Mouse (Mus musculus): ENCODE measurements around the gene Azin2. TPM values are rescaled to one million over a fixed set of nuclear protein-coding genes. Genes with fewer than 3 reads are reported as not detected.

Azin2 gene
- polyA plus RNA-seq, 1 experiment from 2014 or later = 12.5 TPM

DNA sequence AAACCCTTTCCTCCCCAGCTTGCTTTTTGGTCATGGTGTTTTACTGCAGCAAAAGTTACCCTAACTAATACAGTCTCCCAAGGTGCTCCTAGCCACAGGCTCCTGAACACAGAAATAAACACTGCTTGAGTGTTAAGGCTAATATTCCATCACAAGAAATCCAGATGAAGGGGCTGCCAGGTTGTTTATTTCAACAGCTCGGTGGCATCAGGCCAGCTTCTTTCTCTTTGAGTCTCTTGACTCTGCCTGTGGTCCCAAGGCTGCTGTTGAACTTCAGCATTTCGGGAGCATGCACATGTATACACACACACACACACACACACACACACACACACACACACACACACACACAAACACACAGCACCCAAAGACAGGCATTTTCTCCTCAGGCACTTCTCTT lies 20.9 kb upstream of the Azin2 start:
- H3K4me3 ChIP-seq (ENCODE audit: low read length) = no peak overlapping the region
- H3K4me2 ChIP-seq (ENCODE audit: low read depth, low read length) = no peak overlapping the region
- no peak for ATAC-seq
- no peaks in the 10 kb centered on the region for H3K36me3 ChIP-seq (ENCODE audit: control insufficient read depth, insufficient read depth, low read length)
- H3K9me3 ChIP-seq (ENCODE audit: control insufficient read depth, low read length) = no peaks in the 10 kb centered on the region
- WGBS = 44% methylated on average over 2 of the region's 2 CpGs
- no peak overlapping the region for H3K9ac ChIP-seq (ENCODE audit: low read depth, low read length)
- peak overlapping the region; percentile 29; the same call in 1 of the 2 replicates for H3K27ac ChIP-seq (ENCODE audit: low read length)
- H3K4me1 ChIP-seq (ENCODE audit: control insufficient read depth, insufficient read depth, low read length) = peaks cover 9% of the 10 kb centered on the region; the same call in 1 of the 2 replicates
- no peaks in the 10 kb centered on the region for H3K27me3 ChIP-seq (replicated peaks; ENCODE audit: control insufficient read depth, insufficient read depth, low read length)

DNA sequence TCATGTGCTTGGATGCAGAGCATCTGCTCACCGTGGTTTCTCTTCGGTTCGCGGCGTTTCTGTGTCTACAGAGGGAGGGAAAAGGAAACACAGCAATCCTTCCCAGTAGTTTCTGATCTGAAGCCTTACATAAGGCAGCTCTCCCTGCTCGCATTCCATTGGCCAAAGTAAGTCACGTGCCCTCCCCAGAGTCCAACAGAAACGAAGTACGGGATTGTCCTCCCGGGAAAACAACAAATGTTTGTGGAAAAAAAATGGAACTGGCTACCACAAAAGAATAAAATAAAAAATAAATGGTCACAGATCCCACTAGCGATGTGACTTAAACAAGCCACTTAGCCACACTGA lies 19.6 kb upstream of the Azin2 start:
- Histone ChIP-seq H3K4me3 (ENCODE audit: low read length) (no peak overlapping the region), H3K27me3 (replicated peaks; ENCODE audit: control insufficient read depth, insufficient read depth, low read length) (no peaks in the 10 kb centered on the region), H3K36me3 (ENCODE audit: control insufficient read depth, insufficient read depth, low read length) (no peaks in the 10 kb centered on the region), H3K4me1 (ENCODE audit: control insufficient read depth, insufficient read depth, low read length) (peaks cover 9% of the 10 kb centered on the region; the same call in 1 of the 2 replicates), H3K9me3 (ENCODE audit: control insufficient read depth, low read length) (no peaks in the 10 kb centered on the region), H3K9ac (ENCODE audit: low read depth, low read length) (no peak overlapping the region), H3K4me2 (ENCODE audit: low read depth, low read length) (no peak overlapping the region), H3K27ac (ENCODE audit: low read length) (no peak overlapping the region)
- WGBS = 65% methylated on average over 11 of the region's 11 CpGs
- no peak for ATAC-seq

DNA sequence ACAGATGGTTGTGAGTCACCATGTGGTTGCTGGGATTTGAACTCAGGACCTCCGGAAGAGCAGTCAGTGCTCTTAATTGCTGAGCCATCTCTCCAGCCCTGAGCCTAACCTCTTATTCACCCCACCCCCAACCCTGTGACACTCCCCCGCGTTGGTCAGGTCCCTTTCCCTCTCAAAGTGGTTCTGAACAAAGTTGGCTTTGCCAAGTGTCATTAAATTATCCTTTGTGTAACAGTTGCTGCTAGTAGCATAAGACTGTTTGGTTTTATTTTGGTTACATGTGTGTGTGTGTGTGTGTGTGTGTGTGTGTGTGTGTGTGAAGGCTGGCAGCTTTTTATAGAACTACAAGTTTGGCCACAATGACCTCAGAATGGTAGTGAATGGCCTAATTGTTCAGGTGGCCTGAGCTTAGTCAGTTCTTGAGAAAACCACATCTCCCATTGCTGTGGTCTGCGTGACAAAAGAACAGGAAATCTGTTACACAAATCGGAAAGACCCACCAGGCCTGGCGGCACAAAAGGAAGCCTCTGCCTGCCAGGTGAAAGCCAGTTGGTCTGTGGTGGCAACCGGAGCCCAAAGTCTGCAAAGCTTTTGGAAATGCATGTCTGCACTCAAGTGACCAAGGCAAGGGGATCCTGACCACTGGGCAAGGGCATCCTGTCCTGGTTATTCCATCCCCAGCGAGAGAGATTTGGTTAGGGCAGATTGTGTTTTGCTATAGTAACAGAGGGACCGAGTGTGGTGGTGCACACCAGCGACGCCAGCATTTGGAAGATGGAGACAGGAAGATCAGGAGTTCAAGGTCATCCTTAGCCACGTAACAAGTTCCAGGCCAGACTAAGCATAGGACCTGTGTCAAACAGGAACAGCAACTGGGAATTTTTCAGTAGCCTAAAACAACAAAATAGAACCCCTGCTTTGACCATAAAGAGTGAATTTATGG lies 18.9 kb upstream of the Azin2 start:
- Histone ChIP-seq H3K36me3 (ENCODE audit: control insufficient read depth, insufficient read depth, low read length) (no peaks in the 10 kb centered on the region), H3K4me2 (ENCODE audit: low read depth, low read length) (no peak overlapping the region), H3K9ac (ENCODE audit: low read depth, low read length) (no peak overlapping the region), H3K9me3 (ENCODE audit: control insufficient read depth, low read length) (no peaks in the 10 kb centered on the region), H3K4me3 (ENCODE audit: low read length) (no peak overlapping the region), H3K4me1 (ENCODE audit: control insufficient read depth, insufficient read depth, low read length) (peaks cover 9% of the 10 kb centered on the region; the same call in 1 of the 2 replicates), H3K27me3 (replicated peaks; ENCODE audit: control insufficient read depth, insufficient read depth, low read length) (no peaks in the 10 kb centered on the region), H3K27ac (ENCODE audit: low read length) (no peak overlapping the region)
- 79% methylated on average over 12 of the region's 12 CpGs for WGBS
- ATAC-seq = no peak

DNA sequence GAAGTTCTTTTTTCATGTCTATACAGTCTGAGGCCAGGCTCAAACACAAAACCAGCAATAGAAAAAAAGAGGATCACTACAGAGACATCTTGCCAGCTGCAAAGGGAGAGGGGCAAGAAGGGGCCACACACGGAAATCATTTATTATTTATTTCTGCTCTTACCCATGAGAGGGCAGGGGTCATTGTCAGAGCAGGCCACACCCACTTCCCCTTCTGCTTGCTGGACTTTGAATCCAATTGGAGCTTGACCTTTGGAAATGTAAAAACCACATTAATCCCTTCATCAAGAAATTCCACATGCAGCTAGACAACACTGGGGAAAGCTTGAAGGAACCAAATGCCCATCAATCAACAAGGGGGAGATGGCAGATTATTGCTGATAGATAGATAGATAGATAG lies 16.4 kb upstream of the Azin2 start:
- Histone ChIP-seq H3K27me3 (replicated peaks; ENCODE audit: control insufficient read depth, insufficient read depth, low read length) (no peaks in the 10 kb centered on the region), H3K36me3 (ENCODE audit: control insufficient read depth, insufficient read depth, low read length) (no peaks in the 10 kb centered on the region), H3K9ac (ENCODE audit: low read depth, low read length) (no peak overlapping the region), H3K27ac (ENCODE audit: low read length) (peak overlapping the region; percentile 54), H3K9me3 (ENCODE audit: control insufficient read depth, low read length) (no peaks in the 10 kb centered on the region), H3K4me1 (ENCODE audit: control insufficient read depth, insufficient read depth, low read length) (peaks cover 9% of the 10 kb centered on the region; the same call in 1 of the 2 replicates), H3K4me2 (ENCODE audit: low read depth, low read length) (no peak overlapping the region), H3K4me3 (ENCODE audit: low read length) (no peak overlapping the region)
- 27% methylated on average over 1 of the region's 1 CpGs for WGBS
- peak; percentile 45 for ATAC-seq

DNA sequence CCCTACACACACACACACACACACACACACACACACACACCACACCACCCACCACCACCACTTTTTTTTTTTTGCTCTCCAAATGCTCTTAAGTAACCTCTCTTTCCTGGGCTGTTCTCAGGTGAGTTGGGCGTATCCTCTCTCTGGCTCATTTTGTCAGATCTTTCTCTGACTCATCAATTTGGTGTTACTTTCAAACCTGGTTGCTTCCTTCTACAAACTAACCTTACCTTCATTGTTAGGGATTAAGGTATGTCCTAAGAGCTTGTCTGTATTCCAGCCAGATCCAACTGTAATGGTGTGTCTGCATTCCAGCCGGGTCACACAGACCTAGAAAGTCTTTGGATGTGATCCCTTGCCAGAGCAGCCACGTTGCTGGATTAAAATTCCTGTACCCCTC lies 15.0 kb upstream of the Azin2 start:
- Histone ChIP-seq H3K4me1 (ENCODE audit: control insufficient read depth, insufficient read depth, low read length) (peaks cover 9% of the 10 kb centered on the region; the same call in 1 of the 2 replicates), H3K4me3 (ENCODE audit: low read length) (no peak overlapping the region), H3K27ac (ENCODE audit: low read length) (no peak overlapping the region), H3K9me3 (ENCODE audit: control insufficient read depth, low read length) (no peaks in the 10 kb centered on the region), H3K9ac (ENCODE audit: low read depth, low read length) (no peak overlapping the region), H3K27me3 (replicated peaks; ENCODE audit: control insufficient read depth, insufficient read depth, low read length) (no peaks in the 10 kb centered on the region), H3K36me3 (ENCODE audit: control insufficient read depth, insufficient read depth, low read length) (no peaks in the 10 kb centered on the region), H3K4me2 (ENCODE audit: low read depth, low read length) (no peak overlapping the region)
- WGBS = 72% methylated on average over 3 of the region's 3 CpGs
- ATAC-seq = no peak

DNA sequence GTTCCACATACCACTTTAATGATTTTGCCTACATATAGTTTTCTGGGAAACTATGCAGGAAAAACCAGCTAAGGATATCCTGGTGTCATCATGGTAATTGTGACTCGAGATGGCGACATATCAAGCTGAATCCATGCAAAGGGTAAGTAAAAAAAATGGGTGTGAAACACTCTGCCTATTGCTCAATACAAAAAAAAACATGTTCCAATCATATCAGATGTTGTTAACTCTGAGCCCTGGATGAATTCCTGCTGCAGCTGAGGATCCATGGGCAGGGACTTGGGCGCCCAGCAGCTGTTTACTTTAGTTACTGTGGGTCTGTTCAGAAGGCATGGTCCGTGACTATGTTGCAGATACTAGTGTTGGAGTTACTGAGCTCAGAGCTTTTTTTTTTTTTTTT lies 14.3 kb upstream of the Azin2 start:
- Histone ChIP-seq H3K9me3 (ENCODE audit: control insufficient read depth, low read length) (no peaks in the 10 kb centered on the region), H3K27ac (ENCODE audit: low read length) (no peak overlapping the region), H3K9ac (ENCODE audit: low read depth, low read length) (no peak overlapping the region), H3K36me3 (ENCODE audit: control insufficient read depth, insufficient read depth, low read length) (no peaks in the 10 kb centered on the region), H3K4me3 (ENCODE audit: low read length) (no peak overlapping the region), H3K4me2 (ENCODE audit: low read depth, low read length) (no peak overlapping the region), H3K27me3 (replicated peaks; ENCODE audit: control insufficient read depth, insufficient read depth, low read length) (no peaks in the 10 kb centered on the region), H3K4me1 (ENCODE audit: control insufficient read depth, insufficient read depth, low read length) (peaks cover 9% of the 10 kb centered on the region; the same call in 1 of the 2 replicates)
- ATAC-seq = no peak
- 75% methylated on average over 4 of the region's 4 CpGs for WGBS

DNA sequence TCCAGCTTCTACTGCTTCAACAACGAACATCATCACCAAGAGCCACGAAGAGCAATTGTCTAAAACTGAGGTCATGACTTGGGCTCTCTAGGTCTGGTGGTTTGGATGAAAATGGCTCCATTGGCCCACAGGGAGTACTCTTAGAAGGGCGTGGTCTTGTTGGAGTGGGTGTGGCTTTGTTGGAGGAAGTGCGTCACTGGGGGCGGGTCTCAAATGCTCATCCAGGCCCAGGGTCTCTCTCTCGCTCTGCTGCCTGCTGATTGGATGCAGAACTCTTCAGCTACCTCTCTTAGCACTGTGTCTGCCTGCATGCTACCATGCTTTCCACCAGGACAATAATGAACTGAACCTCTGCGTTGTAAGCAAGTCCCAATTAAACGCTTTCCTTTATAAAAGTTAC lies 12.4 kb upstream of the Azin2 start:
- no peak overlapping the region for H3K4me3 ChIP-seq (ENCODE audit: low read length)
- H3K27ac ChIP-seq (ENCODE audit: low read length) = no peak overlapping the region
- 87% methylated on average over 8 of the region's 8 CpGs for WGBS
- H3K9me3 ChIP-seq (ENCODE audit: control insufficient read depth, low read length) = no peaks in the 10 kb centered on the region
- H3K9ac ChIP-seq (ENCODE audit: low read depth, low read length) = no peak overlapping the region
- H3K4me2 ChIP-seq (ENCODE audit: low read depth, low read length) = no peak overlapping the region
- peaks cover 6% of the 10 kb centered on the region; the same call in 1 of the 2 replicates for H3K4me1 ChIP-seq (ENCODE audit: control insufficient read depth, insufficient read depth, low read length)
- no peaks in the 10 kb centered on the region for H3K36me3 ChIP-seq (ENCODE audit: control insufficient read depth, insufficient read depth, low read length)
- ATAC-seq = no peak
- H3K27me3 ChIP-seq (replicated peaks; ENCODE audit: control insufficient read depth, insufficient read depth, low read length) = no peaks in the 10 kb centered on the region

DNA sequence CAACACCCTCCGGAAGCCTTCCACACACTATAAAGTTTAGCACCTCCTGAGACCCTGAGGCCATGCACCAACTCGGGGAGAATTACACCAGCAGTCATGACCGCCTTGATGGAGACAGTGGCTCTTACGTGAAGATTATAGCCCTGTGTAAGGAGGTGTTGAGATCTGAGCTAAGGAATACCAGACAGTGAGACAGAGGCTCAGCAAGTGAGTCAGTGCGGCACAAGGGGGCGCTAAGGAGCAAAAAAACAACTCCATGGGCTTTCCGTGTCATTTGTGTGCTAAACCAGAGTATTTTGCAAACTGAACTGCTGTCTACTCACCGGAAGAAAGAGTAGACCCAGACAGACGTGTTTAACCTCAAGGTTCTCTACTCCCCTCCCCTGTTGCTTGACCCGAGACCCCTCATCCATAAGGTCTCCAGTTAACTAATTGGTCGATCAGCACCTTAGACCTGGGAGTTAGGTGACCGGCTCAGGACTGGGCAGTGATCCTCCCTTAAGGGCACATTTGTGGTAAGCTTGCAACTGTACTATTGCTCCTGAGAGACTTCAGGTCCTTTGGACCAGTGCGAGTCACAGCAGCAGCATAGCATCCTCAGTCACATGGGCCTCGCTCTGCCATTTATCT lies 8.9 kb upstream of the Azin2 start:
- peak; percentile 34 for ATAC-seq
- no peak overlapping the region for H3K4me2 ChIP-seq (ENCODE audit: low read depth, low read length)
- H3K27ac ChIP-seq (ENCODE audit: low read length) = no peak overlapping the region
- H3K4me3 ChIP-seq (ENCODE audit: low read length) = no peak overlapping the region
- no peaks in the 10 kb centered on the region for H3K9me3 ChIP-seq (ENCODE audit: control insufficient read depth, low read length)
- 42% methylated on average over 14 of the region's 14 CpGs for WGBS
- H3K4me1 ChIP-seq (ENCODE audit: control insufficient read depth, insufficient read depth, low read length) = 0 out of 2 replicates have a peak, but pooled peaks cover 4% of the 10 kb centered on the region
- no peaks in the 10 kb centered on the region for H3K27me3 ChIP-seq (replicated peaks; ENCODE audit: control insufficient read depth, insufficient read depth, low read length)
- H3K36me3 ChIP-seq (ENCODE audit: control insufficient read depth, insufficient read depth, low read length) = no peaks in the 10 kb centered on the region
- no peak overlapping the region for H3K9ac ChIP-seq (ENCODE audit: low read depth, low read length)

DNA sequence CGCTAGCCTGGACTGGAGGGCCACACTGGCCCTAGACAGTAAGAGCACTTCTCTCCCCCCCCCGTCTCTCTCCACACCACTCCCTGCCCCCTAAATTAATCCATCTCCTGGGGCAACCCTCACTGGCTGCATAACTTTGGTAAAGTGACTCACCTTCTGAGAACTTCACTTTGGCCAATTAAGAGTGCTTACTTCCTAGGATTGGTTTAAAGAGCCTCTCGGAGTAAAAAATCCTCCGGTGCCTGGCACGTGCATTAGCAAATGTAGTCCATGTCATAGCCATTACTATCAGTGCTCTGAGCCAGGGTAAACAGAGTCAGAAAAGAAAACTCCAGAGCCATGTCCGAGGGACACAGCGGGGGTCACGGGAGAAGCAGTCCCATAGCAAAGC lies 8.2 kb upstream of the Azin2 start:
- H3K9me3 ChIP-seq (ENCODE audit: control insufficient read depth, low read length) = no peaks in the 10 kb centered on the region
- no peaks in the 10 kb centered on the region for H3K36me3 ChIP-seq (ENCODE audit: control insufficient read depth, insufficient read depth, low read length)
- ATAC-seq = no peak
- no peak overlapping the region for H3K27ac ChIP-seq (ENCODE audit: low read length)
- WGBS = 76% methylated on average over 7 of the region's 8 CpGs
- no peak overlapping the region for H3K9ac ChIP-seq (ENCODE audit: low read depth, low read length)
- H3K4me2 ChIP-seq (ENCODE audit: low read depth, low read length) = no peak overlapping the region
- no peak overlapping the region for H3K4me3 ChIP-seq (ENCODE audit: low read length)
- H3K27me3 ChIP-seq (replicated peaks; ENCODE audit: control insufficient read depth, insufficient read depth, low read length) = no peaks in the 10 kb centered on the region
- 0 out of 2 replicates have a peak, but pooled peaks cover 4% of the 10 kb centered on the region for H3K4me1 ChIP-seq (ENCODE audit: control insufficient read depth, insufficient read depth, low read length)

Measured in intestine, embryonic 16.5 days (tissue).